Mouse (Mus musculus) cortical plate, adult 2 months (tissue): ENCODE results near the gene Rhbdd1.

Experiments
- CTCF ChIP-seq: fragments of 200-500 bp; IDR thresholded peaks from 2 replicates; pipeline ENCODE4 v1.5.1; 2011; ENCODE audit warnings: mild to moderate bottlenecking, control low read depth, low read length; ENCODE audit not compliant: insufficient read depth; ENCODE audit errors: extremely low read depth
- POLR2A ChIP-seq: fragments of 200-500 bp; IDR thresholded peaks from 2 replicates; pipeline ENCODE4 v1.6.1; 2011; ENCODE audit warnings: mild to moderate bottlenecking, low read length, control low read depth; ENCODE audit not compliant: insufficient read depth; ENCODE audit errors: extremely low read depth

GRCm38 (mm10) chr1:82475821-82476220 is 159.6 kb downstream of the Rhbdd1 start:
- TF ChIP-seq CTCF (no peak), POLR2A (no peak)
